Mouse (Mus musculus): ENCODE results near the gene Rpp25l.
"Not testable (repeated sequence)": the region's sequence is repeated elsewhere in the genome, so short reads cannot be mapped to it uniquely, and the experiment has no call there.

GRCm38 (mm10) chr4:41693511-41693910, 19.8 kb downstream of the Rpp25l start:
- TF ChIP-seq CTCF, EP300 (IDR thresholded peaks at IDR 0.05; ENCODE audit: low read depth): not testable (repeated sequence)
